Mouse (Mus musculus) embryonic facial prominence, embryonic 11.5 days (tissue): Measurements from ENCODE around the gene Slc7a7. TPM values are rescaled to one million over a fixed set of nuclear protein-coding genes. Genes with fewer than 3 reads are reported as not detected.
A peak's percentile ranks its signal among the peaks of the same experiment; 100 is the strongest.

ENCODE experiments used
- ATAC-seq: fragments of 200-750 bp; cut with Nextera tagmentation; replicated peaks from 2 replicates; pipeline ENCODE4 v1.8.0; 2017; ENCODE audit warnings: low read depth; ENCODE audit not compliant: insufficient number of reproducible peaks, low FRiP score, low TSS enrichment
- DNase-seq: peaks from one replicate; pipeline ENCODE4 v3.0.0-alpha.2; 2015; ENCODE audit warnings: low spot score
- H3K27ac ChIP-seq: fragments of 300-500 bp; sonication (generic); replicated peaks from 2 replicates; pipeline ENCODE4 v1.5.1; 2014; ENCODE audit warnings: mild to moderate bottlenecking, low read depth, low read length, control low read depth
- H3K27me3 ChIP-seq: fragments of 300-500 bp; sonication (generic); 2 replicates; pipeline ENCODE4 v1.6.1; 2014; ENCODE audit warnings: mild to moderate bottlenecking, low read length, moderate library complexity, mixed read lengths; ENCODE audit not compliant: control insufficient read depth, insufficient read depth
- H3K36me3 ChIP-seq: fragments of 300-500 bp; sonication (generic); replicated peaks from 2 replicates; pipeline ENCODE4 v1.6.1; 2014; ENCODE audit warnings: low read depth, mild to moderate bottlenecking, low read length, moderate library complexity, mixed read lengths; ENCODE audit not compliant: control insufficient read depth, insufficient read depth
- H3K4me1 ChIP-seq: fragments of 300-500 bp; sonication (generic); 2 replicates; pipeline ENCODE4 v1.6.1; 2014; ENCODE audit warnings: low read length, mixed read lengths; ENCODE audit not compliant: control insufficient read depth, insufficient read depth
- H3K4me2 ChIP-seq: fragments of 300-500 bp; sonication (generic); 2 replicates; pipeline ENCODE4 v1.6.1; 2014; ENCODE audit warnings: low read depth, mild to moderate bottlenecking, control low read depth, low read length, moderate library complexity
- H3K4me3 ChIP-seq: fragments of 300-500 bp; sonication (generic); 2 replicates; pipeline ENCODE4 v1.5.1; 2014; ENCODE audit warnings: low read depth, low read length, control low read depth
- H3K9ac ChIP-seq: fragments of 300-500 bp; sonication (generic); replicated peaks from 2 replicates; pipeline ENCODE4 v1.6.1; 2014; ENCODE audit warnings: mild to moderate bottlenecking, control low read depth, low read length
- H3K9me3 ChIP-seq: fragments of 300-500 bp; sonication (generic); replicated peaks from 2 replicates; pipeline ENCODE4 v1.6.1; 2016; ENCODE audit warnings: mild to moderate bottlenecking, low read length, inconsistent platforms, mixed read lengths; ENCODE audit not compliant: control insufficient read depth
- WGBS: fragments of 180-500 bp; shearing (Covaris S2); extraction: QIAGEN DNeasy Blood & Tissue Kit; methylation state at CpG from one replicate; pipeline ENCODE4 v1.1.7; 2014; 5-methylcytosine and 5-hydroxymethylcytosine counted together
- polyA plus RNA-seq: library from polyadenylated mRNA; unstranded; fragments of >200 nt; fragmentation: Nextera tagmentation; extraction: Ambion mirVana; gene quantifications from 2 replicates; pipeline ENCODE4 v1.2.1, GENCODE M21; 2014

Slc7a7 gene
- polyA plus RNA-seq, 1 experiment from 2014 or later: 2.9 TPM

GRCm38 (mm10) chr14:54412629-54413170, 4.9 kb downstream of the Slc7a7 start:
- DNase-seq: peak; percentile 71
- H3K27me3 ChIP-seq: peaks cover 10% of the 10 kb centered on the region; the same call in 1 of the 2 replicates

GRCm38 (mm10) chr14:54412000-54412576, 5.5 kb downstream of the Slc7a7 start:
- Histone ChIP-seq H3K36me3 (no peaks in the 10 kb centered on the region), H3K4me1 (peaks cover 4% of the 10 kb centered on the region), H3K4me2 (no peak overlapping the region), H3K9me3 (no peaks in the 10 kb centered on the region), H3K27me3 (peaks cover 8% of the 10 kb centered on the region; the same call in 1 of the 2 replicates), H3K9ac (no peak overlapping the region), H3K4me3 (no peak overlapping the region), H3K27ac (no peak overlapping the region)
- ATAC-seq (no peak), DNase-seq (no peak)
- 42% methylated on average over 9 of the region's 9 CpGs for WGBS

More at GRCm38 (mm10) chr14:54412629-54413170, 4.9 kb downstream of the Slc7a7 start:
- ATAC-seq: no peak
- Histone ChIP-seq H3K9ac (no peak overlapping the region; the same call in 1 of the 2 replicates), H3K4me2 (no peak overlapping the region), H3K4me1 (peaks cover 4% of the 10 kb centered on the region), H3K4me3 (no peak overlapping the region), H3K27ac (no peak overlapping the region), H3K36me3 (no peaks in the 10 kb centered on the region), H3K9me3 (no peaks in the 10 kb centered on the region)
- 37% methylated on average over 2 of the region's 2 CpGs for WGBS

- DNase-seq (no peak), ATAC-seq (no peak)
- Histone ChIP-seq H3K27me3 (peaks cover 3% of the 10 kb centered on the region; the same call in 1 of the 2 replicates), H3K9me3 (no peaks in the 10 kb centered on the region), H3K27ac (no peak overlapping the region), H3K4me3 (no peak overlapping the region), H3K36me3 (no peaks in the 10 kb centered on the region), H3K4me2 (no peak overlapping the region), H3K4me1 (peaks cover 4% of the 10 kb centered on the region), H3K9ac (no peak overlapping the region)
- WGBS: 36% methylated on average over 17 of the region's 17 CpGs
These were observed 7.4 kb downstream of the Slc7a7 start for GRCm38 (mm10) chr14:54409980-54410810.

GRCm38 (mm10) chr14:54409057-54409645, 8.4 kb downstream of the Slc7a7 start:
- Histone ChIP-seq H3K4me3 (no peak overlapping the region), H3K27ac (no peak overlapping the region), H3K9me3 (no peaks in the 10 kb centered on the region), H3K4me2 (no peak overlapping the region), H3K36me3 (no peaks in the 10 kb centered on the region), H3K4me1 (peaks cover 2% of the 10 kb centered on the region; the same call in 1 of the 2 replicates), H3K27me3 (no peaks in the 10 kb centered on the region), H3K9ac (no peak overlapping the region)
- DNase-seq (no peak), ATAC-seq (no peak)
- 72% methylated on average over 7 of the region's 7 CpGs for WGBS

GRCm38 (mm10) chr14:54408336-54409056, 9.1 kb downstream of the Slc7a7 start:
- H3K9me3 ChIP-seq: no peaks in the 10 kb centered on the region
- no peak overlapping the region for H3K27ac ChIP-seq
- no peak overlapping the region for H3K9ac ChIP-seq
- no peaks in the 10 kb centered on the region for H3K27me3 ChIP-seq
- no peaks in the 10 kb centered on the region for H3K4me1 ChIP-seq
- WGBS: 80% methylated on average over 25 of the region's 25 CpGs
- DNase-seq: peak; percentile 21
- H3K4me2 ChIP-seq: no peak overlapping the region
- no peak for ATAC-seq
- H3K36me3 ChIP-seq: no peaks in the 10 kb centered on the region
- no peak overlapping the region for H3K4me3 ChIP-seq

GRCm38 (mm10) chr14:54401723-54402122, 15.9 kb downstream of the Slc7a7 start:
- Histone ChIP-seq H3K27ac (no peak overlapping the region), H3K4me1 (no peaks in the 10 kb centered on the region), H3K36me3 (no peaks in the 10 kb centered on the region), H3K9me3 (no peaks in the 10 kb centered on the region), H3K9ac (no peak overlapping the region), H3K27me3 (no peaks in the 10 kb centered on the region), H3K4me3 (no peak overlapping the region), H3K4me2 (no peak overlapping the region)
- WGBS: 69% methylated on average over 3 of the region's 3 CpGs
- DNase-seq: no peak
- ATAC-seq: no peak

- WGBS: 20% methylated on average over 8 of the region's 8 CpGs
- DNase-seq (no peak), ATAC-seq (no peak)
- Histone ChIP-seq H3K27me3 (no peaks in the 10 kb centered on the region), H3K9me3 (no peaks in the 10 kb centered on the region), H3K4me3 (no peak overlapping the region), H3K4me2 (no peak overlapping the region), H3K9ac (no peak overlapping the region), H3K27ac (no peak overlapping the region), H3K36me3 (no peaks in the 10 kb centered on the region), H3K4me1 (no peaks in the 10 kb centered on the region)
These were observed 18.6 kb downstream of the Slc7a7 start for GRCm38 (mm10) chr14:54398921-54399382.
